Mouse (Mus musculus) G1E (cell line): ENCODE measurements around the gene Fh1. TPM values are rescaled to one million over a fixed set of nuclear protein-coding genes. Genes with fewer than 3 reads are reported as not detected.

Experiments
- ATAC-seq: 2 replicates; pipeline ENCODE4 v1.8.0; 2016; ENCODE audit warnings: mild to moderate bottlenecking; ENCODE audit not compliant: insufficient number of reproducible peaks, poor library complexity, low FRiP score, severe bottlenecking; ENCODE audit errors: extremely low read depth
- DNase-seq: peaks from one replicate; pipeline ENCODE4 v3.0.0; 2012; ENCODE audit warnings: low spot score
- H3K27me3 ChIP-seq: 2 replicates; pipeline ENCODE4 v1.6.1; 2012; ENCODE audit warnings: mild to moderate bottlenecking, low read length, inconsistent platforms; ENCODE audit not compliant: insufficient read depth
- H3K36me3 ChIP-seq: replicated peaks from 2 replicates; pipeline ENCODE3; 2012; ENCODE audit warnings: mild to moderate bottlenecking, inconsistent platforms
- H3K4me1 ChIP-seq: 2 replicates; pipeline ENCODE4 v1.6.1; 2012; ENCODE audit warnings: low read depth, low read length, inconsistent platforms, mixed read lengths; ENCODE audit not compliant: insufficient read depth
- H3K4me3 ChIP-seq: 2 replicates; pipeline ENCODE4 v1.5.1; 2012; ENCODE audit warnings: low read depth, mild to moderate bottlenecking, inconsistent platforms, low read length, moderate library complexity, mixed read lengths
- H3K9me3 ChIP-seq: replicated peaks from 2 replicates; pipeline ENCODE4 v1.6.1; 2012; ENCODE audit warnings: inconsistent platforms
- CTCF ChIP-seq: IDR thresholded peaks from 2 replicates; pipeline ENCODE4 v1.5.1; 2012; ENCODE audit warnings: low read depth, low read length, inconsistent platforms, mixed read lengths
- GATA1 ChIP-seq: IDR thresholded peaks from 2 replicates; pipeline ENCODE4 v1.6.1; 2012; ENCODE audit warnings: borderline replicate concordance, low read length, inconsistent platforms, mixed read lengths
- GATA2 ChIP-seq: IDR thresholded peaks from 2 replicates; pipeline ENCODE4 v1.6.1; 2012; ENCODE audit warnings: low read depth, low read length, inconsistent platforms, borderline replicate concordance
- POLR2AphosphoS5 ChIP-seq: IDR thresholded peaks from 2 replicates; pipeline ENCODE4 v1.6.1; 2012; ENCODE audit warnings: low read depth, low read length, inconsistent platforms; ENCODE audit not compliant: insufficient replicate concordance
- TAL1 ChIP-seq: conservative IDR thresholded peaks from 2 replicates; pipeline ENCODE4 v1.6.1; 2012; ENCODE audit warnings: low read depth, low read length, inconsistent platforms, mixed read lengths
- polyA plus RNA-seq: library from polyadenylated mRNA; stranded (reverse); fragments of >175 nt; gene quantifications from 2 replicates; pipeline ENCODE4 v1.2.3, GENCODE M21; 2012
- total RNA-seq, 2 experiments: library from RNA; stranded (forward) in 1 of 2; stranded (reverse) in 1 of 2; fragments of 200-1000 nt in 1 of 2; fragments of >200 nt in 1 of 2; fragmentation: Nextera tagmentation in 1 of 2; gene quantifications; 2 replicates each; pipeline ENCODE4 v1.2.3; 2014 to 2017

Fh1 gene
- total and polyA plus RNA-seq, 3 experiments: 20.8 to 162 (median 47.1) TPM

- H3K4me3 ChIP-seq: no peak overlapping the region
- H3K4me1 ChIP-seq: no peaks in the 10 kb centered on the region
- DNase-seq (no peak), ATAC-seq (no peak)
- no peaks in the 10 kb centered on the region for H3K9me3 ChIP-seq
- H3K36me3 ChIP-seq: no peaks in the 10 kb centered on the region
- no peaks in the 10 kb centered on the region for H3K27me3 ChIP-seq
- TF ChIP-seq TAL1 (no peak), GATA2 (no peak), GATA1 (no peak), POLR2AphosphoS5 (no peak), CTCF (no peak)
Observed at GRCm38 (mm10) chr1:175580346-175580745, 45.1 kb downstream of the Fh1 start.

GRCm38 (mm10) chr1:175579598-175580235 is 45.7 kb downstream of the Fh1 start:
- H3K4me1 ChIP-seq: no peaks in the 10 kb centered on the region
- no peak for DNase-seq
- H3K36me3 ChIP-seq: no peaks in the 10 kb centered on the region
- TF ChIP-seq GATA2 (no peak), TAL1 (no peak), GATA1 (no peak)
- H3K4me3 ChIP-seq: no peak overlapping the region
- H3K9me3 ChIP-seq: no peaks in the 10 kb centered on the region
- no peak for ATAC-seq
- H3K27me3 ChIP-seq: no peaks in the 10 kb centered on the region

- DNase-seq (no peak), ATAC-seq (no peak)
- H3K36me3 ChIP-seq: no peaks in the 10 kb centered on the region
- H3K9me3 ChIP-seq: no peaks in the 10 kb centered on the region
- no peak overlapping the region for H3K4me3 ChIP-seq
- no peaks in the 10 kb centered on the region for H3K27me3 ChIP-seq
- TF ChIP-seq GATA2: no peak
- no peaks in the 10 kb centered on the region for H3K4me1 ChIP-seq
Observed at GRCm38 (mm10) chr1:175578425-175579096, 46.9 kb downstream of the Fh1 start.

GRCm38 (mm10) chr1:175574129-175574528 is 51.3 kb downstream of the Fh1 start:
- ATAC-seq: no peak
- no peak overlapping the region for H3K4me3 ChIP-seq
- H3K27me3 ChIP-seq: no peaks in the 10 kb centered on the region
- no peak for DNase-seq
- H3K4me1 ChIP-seq: no peaks in the 10 kb centered on the region
- H3K9me3 ChIP-seq: no peaks in the 10 kb centered on the region
- H3K36me3 ChIP-seq: no peaks in the 10 kb centered on the region
- TF ChIP-seq CTCF: no peak
- TF ChIP-seq POLR2AphosphoS5: no peak
- TF ChIP-seq TAL1: no peak
- TF ChIP-seq GATA2: no peak
- no peak for TF ChIP-seq GATA1

- no peaks in the 10 kb centered on the region for H3K36me3 ChIP-seq
- no peak for ATAC-seq
- H3K9me3 ChIP-seq: no peaks in the 10 kb centered on the region
- DNase-seq: no peak
- TF ChIP-seq GATA2 (no peak), GATA1 (no peak)
- H3K4me1 ChIP-seq: no peaks in the 10 kb centered on the region
- no peak overlapping the region for H3K4me3 ChIP-seq
- H3K27me3 ChIP-seq: no peaks in the 10 kb centered on the region
Observed at GRCm38 (mm10) chr1:175565579-175566103, 59.8 kb downstream of the Fh1 start.

- TF ChIP-seq TAL1: no peak
- no peak for TF ChIP-seq GATA2
- TF ChIP-seq POLR2AphosphoS5: no peak
- TF ChIP-seq GATA1: no peak
- no peak for TF ChIP-seq CTCF
- Histone ChIP-seq H3K27me3 (no peaks in the 10 kb centered on the region), H3K36me3 (no peaks in the 10 kb centered on the region), H3K4me3 (no peak overlapping the region), H3K4me1 (no peaks in the 10 kb centered on the region), H3K9me3 (no peaks in the 10 kb centered on the region)
- DNase-seq (no peak), ATAC-seq (no peak)
Observed at GRCm38 (mm10) chr1:175564321-175564720, 61.1 kb downstream of the Fh1 start.

GRCm38 (mm10) chr1:175562379-175562778 is 63.1 kb downstream of the Fh1 start:
- H3K36me3 ChIP-seq: no peaks in the 10 kb centered on the region
- TF ChIP-seq GATA1 (no peak), POLR2AphosphoS5 (no peak), TAL1 (no peak), CTCF (no peak), GATA2 (no peak)
- H3K4me3 ChIP-seq: no peak overlapping the region
- ATAC-seq (no peak), DNase-seq (no peak)
- H3K9me3 ChIP-seq: no peaks in the 10 kb centered on the region
- H3K27me3 ChIP-seq: no peaks in the 10 kb centered on the region
- H3K4me1 ChIP-seq: no peaks in the 10 kb centered on the region
